Mouse (Mus musculus): Measurements from ENCODE around the gene Fkbp8. TPM values are rescaled to one million over a fixed set of nuclear protein-coding genes. Genes with fewer than 3 reads are reported as not detected.

Fkbp8 gene
- polyA plus RNA-seq, 1 experiment from 2014 or later: 281 TPM

DNA sequence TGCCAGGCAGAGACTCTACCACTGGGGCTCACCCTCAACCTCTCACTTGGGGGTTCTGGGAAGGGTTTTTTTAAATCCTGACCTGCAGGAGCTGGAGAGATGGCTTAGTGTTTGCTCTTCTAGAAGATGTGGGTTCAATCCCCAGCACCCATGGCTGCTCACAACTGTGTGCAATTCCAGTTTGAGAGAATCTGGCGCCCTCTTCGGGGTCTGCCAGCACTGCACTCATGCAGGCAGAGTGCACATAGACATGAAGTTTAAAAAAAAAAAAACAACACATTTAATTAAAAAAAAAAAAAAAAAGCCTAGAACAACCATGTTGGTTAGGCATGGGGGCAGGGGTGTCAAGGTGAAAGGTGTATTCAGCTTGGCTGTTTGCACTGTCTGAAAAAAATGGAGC is 2.8 kb downstream of the Fkbp8 start:
- no peak overlapping the region for H3K9ac ChIP-seq (replicated peaks; ENCODE audit: low read depth, low read length)
- no peak for ATAC-seq (ENCODE audit: insufficient number of reproducible peaks, insufficient read depth, low FRiP score, low read depth)
- no peak overlapping the region for H3K4me3 ChIP-seq (ENCODE audit: low read depth, low read length)
- 92% methylated on average over 2 of the region's 2 CpGs for WGBS
- peaks cover 13% of the 10 kb centered on the region for H3K4me1 ChIP-seq (ENCODE audit: control insufficient read depth, insufficient read depth, low read length)
- no peak overlapping the region for H3K27ac ChIP-seq (ENCODE audit: low read length)
- H3K36me3 ChIP-seq (ENCODE audit: control insufficient read depth, insufficient read depth, low read length): peaks cover 46% of the 10 kb centered on the region
- no peaks in the 10 kb centered on the region for H3K27me3 ChIP-seq (ENCODE audit: control insufficient read depth, insufficient read depth, low read length)
- H3K4me2 ChIP-seq (replicated peaks; ENCODE audit: low read depth, low read length): no peak overlapping the region
- no peaks in the 10 kb centered on the region for H3K9me3 ChIP-seq (ENCODE audit: control insufficient read depth, low read depth, low read length)

DNA sequence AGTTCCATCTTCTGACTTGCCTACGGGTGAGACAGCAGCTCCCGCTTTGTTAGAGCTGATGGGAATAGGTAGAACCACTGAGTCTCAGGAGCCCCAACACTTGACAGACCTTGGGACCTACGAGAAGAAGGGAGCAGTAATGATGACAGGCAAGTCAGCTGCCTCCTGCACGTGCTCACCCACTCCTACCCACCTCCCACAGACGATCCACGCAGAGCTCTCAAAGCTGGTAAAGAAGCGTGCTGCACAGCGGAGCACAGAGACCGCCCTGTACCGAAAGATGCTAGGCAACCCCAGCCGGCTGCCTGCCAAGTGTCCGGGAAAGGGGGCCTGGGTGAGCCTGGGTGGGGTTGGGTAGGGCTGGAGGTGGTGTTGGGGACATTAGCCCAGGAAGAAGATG is 6.8 kb downstream of the Fkbp8 start:
- H3K27me3 ChIP-seq (ENCODE audit: control insufficient read depth, insufficient read depth, low read length): no peaks in the 10 kb centered on the region
- no peak for ATAC-seq (ENCODE audit: insufficient number of reproducible peaks, insufficient read depth, low FRiP score, low read depth)
- H3K4me3 ChIP-seq (ENCODE audit: low read depth, low read length): no peak overlapping the region
- H3K4me1 ChIP-seq (ENCODE audit: control insufficient read depth, insufficient read depth, low read length): peaks cover 5% of the 10 kb centered on the region; the same call in 1 of the 2 replicates
- no peaks in the 10 kb centered on the region for H3K9me3 ChIP-seq (ENCODE audit: control insufficient read depth, low read depth, low read length)
- peaks cover 64% of the 10 kb centered on the region for H3K36me3 ChIP-seq (ENCODE audit: control insufficient read depth, insufficient read depth, low read length)
- H3K27ac ChIP-seq (ENCODE audit: low read length): no peak overlapping the region
- H3K9ac ChIP-seq (replicated peaks; ENCODE audit: low read depth, low read length): no peak overlapping the region
- H3K4me2 ChIP-seq (replicated peaks; ENCODE audit: low read depth, low read length): no peak overlapping the region
- 93% methylated on average over 12 of the region's 12 CpGs for WGBS

DNA sequence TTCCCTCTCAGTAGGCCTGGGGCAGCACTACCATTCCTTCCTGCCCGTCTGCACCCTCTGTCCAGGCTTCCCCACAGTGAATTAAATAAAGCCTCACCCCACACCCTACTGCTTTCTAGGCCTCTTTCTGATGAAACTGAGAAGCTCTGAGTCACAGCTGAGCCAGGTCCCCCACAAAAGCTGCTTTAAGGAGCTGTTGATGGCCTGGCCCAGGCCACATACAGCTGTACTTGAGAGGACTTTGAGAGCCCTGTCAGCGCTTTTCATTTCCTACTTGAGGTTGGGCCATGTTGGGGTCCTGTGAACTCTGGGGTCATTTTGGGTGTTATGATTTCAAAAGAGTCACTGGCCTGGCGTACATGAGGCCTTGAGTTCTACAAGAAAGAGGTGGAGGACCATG is 7.7 kb downstream of the Fkbp8 start:
- Histone ChIP-seq H3K4me1 (ENCODE audit: control insufficient read depth, insufficient read depth, low read length) (peaks cover 7% of the 10 kb centered on the region), H3K27ac (ENCODE audit: low read length) (no peak overlapping the region), H3K4me3 (ENCODE audit: low read depth, low read length) (no peak overlapping the region), H3K9ac (replicated peaks; ENCODE audit: low read depth, low read length) (no peak overlapping the region), H3K36me3 (ENCODE audit: control insufficient read depth, insufficient read depth, low read length) (peaks cover 59% of the 10 kb centered on the region), H3K4me2 (replicated peaks; ENCODE audit: low read depth, low read length) (no peak overlapping the region), H3K27me3 (ENCODE audit: control insufficient read depth, insufficient read depth, low read length) (no peaks in the 10 kb centered on the region), H3K9me3 (ENCODE audit: control insufficient read depth, low read depth, low read length) (no peaks in the 10 kb centered on the region)
- no peak for ATAC-seq (ENCODE audit: insufficient number of reproducible peaks, insufficient read depth, low FRiP score, low read depth)
- 91% methylated on average over 3 of the region's 3 CpGs for WGBS

DNA sequence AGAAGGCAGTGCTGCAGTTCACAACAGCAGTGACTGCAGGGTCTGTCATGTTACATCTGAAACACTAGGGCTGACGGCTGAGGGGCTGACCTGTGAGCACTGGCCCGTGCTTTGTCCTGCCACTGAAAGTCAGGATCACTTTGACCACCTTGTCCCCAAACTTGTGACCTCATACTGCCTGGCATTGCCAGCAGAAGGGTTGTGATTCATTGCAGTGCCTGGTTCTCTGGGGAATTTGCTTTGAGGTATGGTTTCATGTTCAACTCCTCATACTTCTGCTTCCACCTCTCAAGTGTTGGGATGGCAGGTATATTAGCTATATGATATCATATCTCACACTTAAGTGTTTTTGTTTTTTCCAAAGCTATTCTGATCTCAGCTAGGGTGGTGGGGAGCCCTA is 8.2 kb downstream of the Fkbp8 start:
- Histone ChIP-seq H3K4me2 (replicated peaks; ENCODE audit: low read depth, low read length) (no peak overlapping the region), H3K9me3 (ENCODE audit: control insufficient read depth, low read depth, low read length) (no peaks in the 10 kb centered on the region), H3K36me3 (ENCODE audit: control insufficient read depth, insufficient read depth, low read length) (peaks cover 55% of the 10 kb centered on the region), H3K4me1 (ENCODE audit: control insufficient read depth, insufficient read depth, low read length) (peaks cover 12% of the 10 kb centered on the region), H3K27ac (ENCODE audit: low read length) (no peak overlapping the region), H3K9ac (replicated peaks; ENCODE audit: low read depth, low read length) (no peak overlapping the region), H3K4me3 (ENCODE audit: low read depth, low read length) (no peak overlapping the region), H3K27me3 (ENCODE audit: control insufficient read depth, insufficient read depth, low read length) (no peaks in the 10 kb centered on the region)
- WGBS: 90% methylated on average over 2 of the region's 2 CpGs
- ATAC-seq (ENCODE audit: insufficient number of reproducible peaks, insufficient read depth, low FRiP score, low read depth): no peak

DNA sequence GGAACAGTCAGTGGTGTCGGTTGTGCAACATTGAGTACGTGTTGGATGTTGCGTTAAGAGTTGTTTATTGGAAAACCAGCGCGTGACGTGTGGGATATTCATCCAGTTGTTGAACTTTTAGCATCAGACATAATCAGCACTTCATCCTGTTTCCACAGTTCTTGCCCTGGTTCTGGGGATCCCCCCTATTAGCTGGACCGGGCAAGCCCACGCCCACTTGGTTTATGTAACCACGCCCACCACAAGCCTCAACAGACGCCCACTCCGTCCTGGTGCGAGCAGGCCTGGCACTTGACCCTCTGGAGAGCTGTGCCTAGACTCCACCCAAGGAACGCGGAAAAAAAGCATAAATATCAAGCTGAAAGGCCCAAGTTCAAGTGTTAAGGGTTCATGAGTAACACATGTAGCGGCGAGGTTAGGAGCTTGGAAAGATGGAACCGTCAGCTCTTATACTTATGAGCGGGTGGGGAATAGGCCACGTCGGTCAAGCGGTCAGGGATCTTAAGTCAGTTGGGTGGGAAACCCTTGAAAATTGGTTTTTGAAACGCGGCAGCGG is 10.6 kb downstream of the Fkbp8 start:
- Histone ChIP-seq H3K27ac (ENCODE audit: low read length) (peak overlapping the region; percentile 86), H3K4me3 (ENCODE audit: low read depth, low read length) (peak overlapping the region; percentile 82), H3K4me2 (replicated peaks; ENCODE audit: low read depth, low read length) (peak overlapping the region; percentile 96), H3K4me1 (ENCODE audit: control insufficient read depth, insufficient read depth, low read length) (peaks cover 18% of the 10 kb centered on the region), H3K27me3 (ENCODE audit: control insufficient read depth, insufficient read depth, low read length) (no peaks in the 10 kb centered on the region), H3K9me3 (ENCODE audit: control insufficient read depth, low read depth, low read length) (no peaks in the 10 kb centered on the region), H3K36me3 (ENCODE audit: control insufficient read depth, insufficient read depth, low read length) (peaks cover 31% of the 10 kb centered on the region; the same call in 1 of the 2 replicates), H3K9ac (replicated peaks; ENCODE audit: low read depth, low read length) (no peak overlapping the region)
- peak; percentile 16; the same call in 1 of the 2 replicates for ATAC-seq (ENCODE audit: insufficient number of reproducible peaks, insufficient read depth, low FRiP score, low read depth)
- WGBS: 13% methylated on average over 24 of the region's 24 CpGs

DNA sequence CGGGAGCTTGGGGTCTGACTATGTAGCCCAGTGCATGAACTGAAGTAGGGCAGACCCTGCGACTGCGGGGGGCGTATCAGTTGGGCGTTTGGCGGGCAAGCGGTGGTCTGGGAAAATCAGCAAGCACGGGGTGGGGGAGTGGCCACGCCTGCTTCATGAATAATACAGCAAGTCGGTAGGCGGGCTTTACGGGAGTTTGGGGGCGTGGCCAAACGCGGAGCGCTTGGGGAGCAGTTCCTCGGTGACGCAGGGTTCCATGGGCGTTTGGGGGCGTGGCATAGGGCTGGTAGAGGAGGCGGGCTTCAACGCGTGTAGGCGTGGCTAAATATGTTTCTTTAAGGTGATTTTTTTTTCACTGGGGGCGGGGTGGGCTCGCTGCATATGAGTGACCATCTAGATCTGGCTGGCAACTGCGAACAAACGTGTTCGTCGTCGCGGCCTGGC is 11.1 kb downstream of the Fkbp8 start:
- peak overlapping the region; percentile 82 for H3K4me3 ChIP-seq (ENCODE audit: low read depth, low read length)
- under 1% methylated on average over 32 of the region's 32 CpGs for WGBS
- peak overlapping the region; percentile 86 for H3K27ac ChIP-seq (ENCODE audit: low read length)
- peaks cover 18% of the 10 kb centered on the region for H3K4me1 ChIP-seq (ENCODE audit: control insufficient read depth, insufficient read depth, low read length)
- H3K9me3 ChIP-seq (ENCODE audit: control insufficient read depth, low read depth, low read length): no peaks in the 10 kb centered on the region
- 0 out of 2 replicates have a peak overlapping the region, but pooled peaks have one; percentile 73 for H3K9ac ChIP-seq (replicated peaks; ENCODE audit: low read depth, low read length)
- peak; percentile 76 for ATAC-seq (ENCODE audit: insufficient number of reproducible peaks, insufficient read depth, low FRiP score, low read depth)
- H3K36me3 ChIP-seq (ENCODE audit: control insufficient read depth, insufficient read depth, low read length): peaks cover 29% of the 10 kb centered on the region; the same call in 1 of the 2 replicates
- peak overlapping the region; percentile 96 for H3K4me2 ChIP-seq (replicated peaks; ENCODE audit: low read depth, low read length)
- no peaks in the 10 kb centered on the region for H3K27me3 ChIP-seq (ENCODE audit: control insufficient read depth, insufficient read depth, low read length)

DNA sequence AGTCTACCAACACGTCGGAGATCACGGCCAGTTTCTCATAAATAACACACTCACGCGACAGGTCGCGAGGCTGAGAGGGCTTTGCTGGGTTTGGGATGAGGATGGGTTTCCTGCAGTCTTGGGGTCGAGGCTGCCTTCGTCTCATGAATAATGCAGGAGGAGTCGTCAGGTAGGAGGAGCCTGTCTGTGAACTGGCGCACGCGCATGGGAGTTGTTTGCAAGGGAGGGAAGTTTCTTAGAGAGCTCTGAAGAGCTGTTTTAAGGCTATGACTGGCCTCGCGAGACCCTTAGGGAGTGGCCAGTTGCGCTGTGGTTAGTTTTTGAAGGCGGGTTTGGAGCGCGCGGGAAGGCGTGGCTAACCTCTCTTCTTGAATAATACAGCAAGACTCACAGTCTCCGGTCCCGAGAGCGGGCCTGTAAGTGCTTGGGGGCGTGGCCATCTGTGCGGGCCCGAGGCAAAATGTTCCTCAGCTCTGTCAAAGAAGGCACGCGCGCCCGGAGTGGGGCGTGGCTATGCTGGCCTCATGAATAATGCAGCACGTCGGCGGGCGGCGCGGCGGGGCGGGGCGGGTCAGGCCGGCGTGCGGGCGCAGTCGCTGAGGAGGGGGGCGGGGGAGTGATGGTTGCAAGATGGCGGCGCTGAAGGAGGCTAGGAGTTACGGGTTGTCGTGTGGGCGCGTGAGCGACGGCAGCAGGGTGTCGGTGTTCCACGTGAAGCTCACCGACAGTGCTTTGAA is 11.7 kb downstream of the Fkbp8 start, which contains the start of gene Ell:
Ell (plus strand) TSS at position 381 of the 737 bp plus-strand sequence.
- H3K4me3 ChIP-seq (ENCODE audit: low read depth, low read length): peak within 1 kb of the TSS; percentile 82
- H3K9ac ChIP-seq (replicated peaks; ENCODE audit: low read depth, low read length): peak within 1 kb of the TSS; percentile 73
- H3K4me2 ChIP-seq (replicated peaks; ENCODE audit: low read depth, low read length): peak within 1 kb of the TSS; percentile 96
- WGBS: under 1% methylated on average over 57 of the region's 58 CpGs
- H3K27ac ChIP-seq (ENCODE audit: low read length): peak within 1 kb of the TSS; percentile 86
- peaks cover 19% of the 10 kb centered on the region for H3K4me1 ChIP-seq (ENCODE audit: control insufficient read depth, insufficient read depth, low read length)
- ATAC-seq (ENCODE audit: insufficient number of reproducible peaks, insufficient read depth, low FRiP score, low read depth): peak; percentile 92
- H3K9me3 ChIP-seq (ENCODE audit: control insufficient read depth, low read depth, low read length): no peaks in the 10 kb centered on the region
- H3K36me3 ChIP-seq (ENCODE audit: control insufficient read depth, insufficient read depth, low read length): peaks cover 27% of the 10 kb centered on the region; the same call in 1 of the 2 replicates
- no peaks in the 10 kb centered on the region for H3K27me3 ChIP-seq (ENCODE audit: control insufficient read depth, insufficient read depth, low read length)

DNA sequence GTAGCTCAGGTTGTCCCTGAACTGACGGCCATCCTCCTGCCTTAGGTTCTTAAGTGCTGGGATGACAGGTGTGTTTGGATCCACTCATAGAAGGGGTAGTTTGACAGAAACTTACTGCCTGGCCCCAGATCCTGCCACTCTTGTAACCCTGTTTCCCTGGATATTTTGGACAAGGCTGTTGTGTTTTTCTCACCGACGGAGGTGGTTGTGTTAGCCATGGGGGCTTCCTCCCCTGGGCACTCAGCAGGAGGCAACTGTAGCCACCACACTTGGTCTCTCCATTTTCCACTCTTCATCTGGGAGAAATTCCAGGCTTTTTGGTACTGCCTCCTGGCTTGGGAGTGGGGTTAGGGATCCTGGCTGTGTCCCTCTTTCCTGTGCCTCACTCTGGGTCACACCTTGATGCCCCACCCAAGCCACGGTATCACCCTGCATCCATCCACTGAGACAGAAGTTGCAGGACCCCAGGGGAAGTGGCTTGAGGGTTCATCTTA is 12.5 kb downstream of the Fkbp8 start:
- Histone ChIP-seq H3K4me2 (replicated peaks; ENCODE audit: low read depth, low read length) (peak overlapping the region; percentile 96), H3K9ac (replicated peaks; ENCODE audit: low read depth, low read length) (peak overlapping the region; percentile 73), H3K4me3 (ENCODE audit: low read depth, low read length) (peak overlapping the region; percentile 82), H3K4me1 (ENCODE audit: control insufficient read depth, insufficient read depth, low read length) (peaks cover 20% of the 10 kb centered on the region), H3K27me3 (ENCODE audit: control insufficient read depth, insufficient read depth, low read length) (no peaks in the 10 kb centered on the region), H3K9me3 (ENCODE audit: control insufficient read depth, low read depth, low read length) (no peaks in the 10 kb centered on the region), H3K27ac (ENCODE audit: low read length) (peak overlapping the region; percentile 86; the same call in 1 of the 2 replicates), H3K36me3 (ENCODE audit: control insufficient read depth, insufficient read depth, low read length) (peaks cover 20% of the 10 kb centered on the region; the same call in 1 of the 2 replicates)
- 12% methylated on average over 4 of the region's 4 CpGs for whole genome bisulfite sequencing
- no peak for ATAC-seq (ENCODE audit: insufficient number of reproducible peaks, insufficient read depth, low FRiP score, low read depth)

All from stomach, embryonic 14.5 days (tissue).